Comparison of ENCODE assay signal across 18 mouse cellular contexts in genomic region chr14:94363992-94364391, GRCm38 (mm10).
"Had no signal": no experiment of that assay in that cellular context is flagged by ENCODE, and none has a peak within 500 bp of the region (broad histone marks: within the 10 kb centered on the region; RNA-seq: fewer than 3 reads in every experiment).

No protein-coding gene starts in this region.

- ATAC-seq: liver, postnatal 0 days; lung, postnatal 0 days; midbrain, embryonic 15.5 days had no signal

- H3K27me3 ChIP-seq: liver, embryonic 13.5 days; liver, embryonic 15.5 days; lung, embryonic 15.5 days; megakaryocyte, embryonic 14.5 days; midbrain, embryonic 15.5 days; neural tube, embryonic 12.5 days; stomach, embryonic 15.5 days had no signal

- H3K9ac ChIP-seq: liver, embryonic 13.5 days; liver, embryonic 15.5 days; liver, postnatal 0 days; lung, embryonic 15.5 days; midbrain, embryonic 15.5 days; neural tube, embryonic 12.5 days; stomach, embryonic 15.5 days had no signal

- DNase-seq: liver, embryonic 13.5 days; liver, postnatal 0 days; lung, adult 2 months; lung, postnatal 14 days; lung, postnatal 36 days; right cerebral cortex, postnatal 14 days; thymus, adult 2 months; thymus, postnatal 25 days; thymus, postnatal 4 days had no signal

- H3K27ac ChIP-seq: liver, embryonic 13.5 days; liver, embryonic 15.5 days; lung, embryonic 15.5 days; macrophage; midbrain, embryonic 15.5 days; neural tube, embryonic 12.5 days; stomach, embryonic 15.5 days; stomach, postnatal 0 days had no signal

- H3K9me3 ChIP-seq: liver, embryonic 13.5 days; liver, embryonic 15.5 days; lung, embryonic 15.5 days; megakaryocyte, embryonic 14.5 days; midbrain, embryonic 15.5 days; neural tube, embryonic 12.5 days; stomach, embryonic 15.5 days had no signal

- H3K4me2 ChIP-seq: liver, embryonic 13.5 days; liver, embryonic 15.5 days; lung, embryonic 15.5 days; midbrain, embryonic 15.5 days; neural tube, embryonic 12.5 days; stomach, embryonic 15.5 days had no signal

- H3K4me1 ChIP-seq: liver, embryonic 13.5 days; liver, embryonic 15.5 days; lung, embryonic 15.5 days; megakaryocyte, embryonic 14.5 days; midbrain, embryonic 15.5 days; neural tube, embryonic 12.5 days; stomach, embryonic 15.5 days had no signal

- H3K4me3 ChIP-seq: liver, embryonic 13.5 days; liver, embryonic 15.5 days; lung, embryonic 15.5 days; megakaryocyte, embryonic 14.5 days; midbrain, embryonic 15.5 days; neural tube, embryonic 12.5 days; stomach, embryonic 15.5 days had no signal

- H3K36me3 ChIP-seq: liver, embryonic 13.5 days; liver, embryonic 15.5 days; lung, embryonic 15.5 days; midbrain, embryonic 15.5 days; neural tube, embryonic 12.5 days; stomach, embryonic 15.5 days had no signal
